Mouse (Mus musculus): ENCODE measurements around the gene Tex12. TPM values are rescaled to one million over a fixed set of nuclear protein-coding genes. Genes with fewer than 3 reads are reported as not detected.

The Tex12 gene
- total and polyA plus RNA-seq, 2 experiments: 0.16 to 0.55 TPM

- TF ChIP-seq CTCF (IDR thresholded peaks at IDR 0.05; ENCODE audit: low read depth, low read length) (no peak), POLR2A (IDR thresholded peaks at IDR 0.05; ENCODE audit: extremely low read depth, insufficient read depth, low read length) (no peak)
- H3K4me1 ChIP-seq (ENCODE audit: control insufficient read depth, insufficient read depth, low read length): peaks cover 11% of the 10 kb centered on the region; the same call in 1 of the 2 replicates
- no peak for DNase-seq (ENCODE audit: extremely low read depth, low read depth, low spot score)
- no peaks in the 10 kb centered on the region for H3K79me2 ChIP-seq (ENCODE audit: control insufficient read depth, insufficient read depth, low read length)
- no peaks in the 10 kb centered on the region for H3K27me3 ChIP-seq (ENCODE audit: control insufficient read depth, insufficient read depth, low read length)
- 71% methylated on average over 10 of the region's 10 CpGs for WGBS
- H3K4me3 ChIP-seq (ENCODE audit: insufficient read depth, low read depth, low read length): no peak overlapping the region
- no peak overlapping the region for H3K9ac ChIP-seq (ENCODE audit: low read depth, low read length)
- no peak overlapping the region for H3K27ac ChIP-seq (replicated peaks; ENCODE audit: insufficient read depth, low read depth, low read length)
- H3K36me3 ChIP-seq (ENCODE audit: control insufficient read depth, insufficient read depth, low read length): peaks cover 3% of the 10 kb centered on the region
These were observed 29.9 kb upstream of the Tex12 start for GRCm38 (mm10) chr9:50590856-50591518.

- DNase-seq (ENCODE audit: extremely low read depth, low read depth, low spot score): no peak
- Histone ChIP-seq H3K4me1 (ENCODE audit: control insufficient read depth, insufficient read depth, low read length) (no peaks in the 10 kb centered on the region), H3K27ac (replicated peaks; ENCODE audit: insufficient read depth, low read depth, low read length) (no peak overlapping the region), H3K4me3 (ENCODE audit: insufficient read depth, low read depth, low read length) (no peak overlapping the region), H3K27me3 (ENCODE audit: control insufficient read depth, insufficient read depth, low read length) (no peaks in the 10 kb centered on the region), H3K9ac (ENCODE audit: low read depth, low read length) (no peak overlapping the region), H3K36me3 (ENCODE audit: control insufficient read depth, insufficient read depth, low read length) (no peaks in the 10 kb centered on the region), H3K79me2 (ENCODE audit: control insufficient read depth, insufficient read depth, low read length) (no peaks in the 10 kb centered on the region)
- TF ChIP-seq CTCF (IDR thresholded peaks at IDR 0.05; ENCODE audit: low read depth, low read length) (no peak), POLR2A (IDR thresholded peaks at IDR 0.05; ENCODE audit: extremely low read depth, insufficient read depth, low read length) (no peak)
- WGBS: 34% methylated on average over 4 of the region's 4 CpGs
These were observed 25.8 kb upstream of the Tex12 start for GRCm38 (mm10) chr9:50586955-50587354.

- TF ChIP-seq CTCF (IDR thresholded peaks at IDR 0.05; ENCODE audit: low read depth, low read length) (no peak), POLR2A (IDR thresholded peaks at IDR 0.05; ENCODE audit: extremely low read depth, insufficient read depth, low read length) (no peak)
- no peak overlapping the region for H3K9ac ChIP-seq (ENCODE audit: low read depth, low read length)
- H3K4me3 ChIP-seq (ENCODE audit: insufficient read depth, low read depth, low read length): no peak overlapping the region
- WGBS: 84% methylated on average over 6 of the region's 6 CpGs
- no peaks in the 10 kb centered on the region for H3K4me1 ChIP-seq (ENCODE audit: control insufficient read depth, insufficient read depth, low read length)
- H3K79me2 ChIP-seq (ENCODE audit: control insufficient read depth, insufficient read depth, low read length): no peaks in the 10 kb centered on the region
- DNase-seq (ENCODE audit: extremely low read depth, low read depth, low spot score): no peak
- H3K27me3 ChIP-seq (ENCODE audit: control insufficient read depth, insufficient read depth, low read length): no peaks in the 10 kb centered on the region
- no peak overlapping the region for H3K27ac ChIP-seq (replicated peaks; ENCODE audit: insufficient read depth, low read depth, low read length)
- peaks cover 3% of the 10 kb centered on the region; the same call in 1 of the 2 replicates for H3K36me3 ChIP-seq (ENCODE audit: control insufficient read depth, insufficient read depth, low read length)
These were observed 24.2 kb upstream of the Tex12 start for GRCm38 (mm10) chr9:50585145-50585818.

GRCm38 (mm10) chr9:50580370-50580769 lies 19.2 kb upstream of the Tex12 start:
- DNase-seq (ENCODE audit: extremely low read depth, low read depth, low spot score): no peak
- H3K9ac ChIP-seq (ENCODE audit: low read depth, low read length): no peak overlapping the region
- H3K4me3 ChIP-seq (ENCODE audit: insufficient read depth, low read depth, low read length): no peak overlapping the region
- peaks cover 3% of the 10 kb centered on the region; the same call in 1 of the 2 replicates for H3K36me3 ChIP-seq (ENCODE audit: control insufficient read depth, insufficient read depth, low read length)
- H3K79me2 ChIP-seq (ENCODE audit: control insufficient read depth, insufficient read depth, low read length): no peaks in the 10 kb centered on the region
- no peak overlapping the region for H3K27ac ChIP-seq (replicated peaks; ENCODE audit: insufficient read depth, low read depth, low read length)
- no peaks in the 10 kb centered on the region for H3K27me3 ChIP-seq (ENCODE audit: control insufficient read depth, insufficient read depth, low read length)
- TF ChIP-seq POLR2A (IDR thresholded peaks at IDR 0.05; ENCODE audit: extremely low read depth, insufficient read depth, low read length) (no peak), CTCF (IDR thresholded peaks at IDR 0.05; ENCODE audit: low read depth, low read length) (no peak)
- no peaks in the 10 kb centered on the region for H3K4me1 ChIP-seq (ENCODE audit: control insufficient read depth, insufficient read depth, low read length)
- 82% methylated on average over 4 of the region's 4 CpGs for WGBS

- no peaks in the 10 kb centered on the region for H3K27me3 ChIP-seq (ENCODE audit: control insufficient read depth, insufficient read depth, low read length)
- WGBS: 87% methylated on average over 10 of the region's 10 CpGs
- H3K9ac ChIP-seq (ENCODE audit: low read depth, low read length): no peak overlapping the region
- H3K79me2 ChIP-seq (ENCODE audit: control insufficient read depth, insufficient read depth, low read length): no peaks in the 10 kb centered on the region
- H3K4me3 ChIP-seq (ENCODE audit: insufficient read depth, low read depth, low read length): no peak overlapping the region
- no peak for DNase-seq (ENCODE audit: extremely low read depth, low read depth, low spot score)
- TF ChIP-seq POLR2A (IDR thresholded peaks at IDR 0.05; ENCODE audit: extremely low read depth, insufficient read depth, low read length): no peak
- TF ChIP-seq CTCF (IDR thresholded peaks at IDR 0.05; ENCODE audit: low read depth, low read length): no peak
- no peak overlapping the region for H3K27ac ChIP-seq (replicated peaks; ENCODE audit: insufficient read depth, low read depth, low read length)
- peaks cover 3% of the 10 kb centered on the region for H3K36me3 ChIP-seq (ENCODE audit: control insufficient read depth, insufficient read depth, low read length)
- H3K4me1 ChIP-seq (ENCODE audit: control insufficient read depth, insufficient read depth, low read length): no peaks in the 10 kb centered on the region; the same call in 1 of the 2 replicates
These were observed 8.7 kb upstream of the Tex12 start for GRCm38 (mm10) chr9:50569599-50570525.
